Mouse (Mus musculus) stomach, postnatal 0 days (tissue): ENCODE data around the gene Cdh4.

Experiments used
- CTCF ChIP-seq: IDR thresholded peaks from 2 replicates; pipeline ENCODE4 v1.5.1; 2016; ENCODE audit warnings: antibody characterized with exemption, low read depth, mild to moderate bottlenecking, moderate library complexity
- EP300 ChIP-seq: optimal IDR thresholded peaks from 2 replicates; pipeline ENCODE3; 2016; ENCODE audit warnings: antibody characterized with exemption

- no peak for TF ChIP-seq CTCF
- TF ChIP-seq EP300: no peak
Measured at GRCm38 (mm10) chr2:179648573-179649263, 206.5 kb downstream of the Cdh4 start.
